Mouse (Mus musculus): ENCODE results near the gene Dtx3l. TPM values are rescaled to one million over a fixed set of nuclear protein-coding genes. Genes with fewer than 3 reads are reported as not detected.
"Not testable (repeated sequence)": the region's sequence is repeated elsewhere in the genome, so short reads cannot be mapped to it uniquely, and the experiment has no call there.

Dtx3l gene
- polyA plus RNA-seq, 1 experiment from 2014 or later, result 4.1 TPM

DNA sequence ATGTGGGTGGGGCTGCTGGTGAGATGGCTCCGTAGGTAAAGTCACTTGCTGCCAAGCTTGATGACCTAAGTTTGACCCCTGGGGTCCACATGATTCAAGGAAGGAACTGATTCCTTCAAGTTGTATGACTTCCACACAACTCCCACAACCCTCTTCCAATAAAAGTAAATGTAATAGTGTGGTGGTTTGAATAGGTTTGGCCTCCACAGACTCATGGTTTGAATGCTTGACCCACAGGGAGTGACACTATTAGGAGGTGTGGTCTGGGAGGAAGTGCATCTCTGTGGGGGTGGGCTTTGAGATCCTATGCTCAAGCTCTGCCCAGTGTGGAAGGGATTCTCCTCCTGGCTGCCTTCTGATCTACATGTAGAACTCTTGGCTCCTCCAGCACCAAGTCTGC is 35.1 kb upstream of the Dtx3l start:
- H3K4me3 ChIP-seq (ENCODE audit: low read depth, low read length), result no peak overlapping the region
- DNase-seq (ENCODE audit: low spot score) (no peak), ATAC-seq (ENCODE audit: insufficient number of reproducible peaks, low FRiP score, low TSS enrichment, low read depth) (no peak)
- no peaks in the 10 kb centered on the region for H3K9me3 ChIP-seq (ENCODE audit: control insufficient read depth, low read length)
- H3K27ac ChIP-seq (replicated peaks; ENCODE audit: low read depth, low read length), result no peak overlapping the region
- 36% methylated on average over 1 of the region's 1 CpGs for WGBS
- H3K4me2 ChIP-seq (ENCODE audit: low read depth, severe bottlenecking), result no peak overlapping the region
- H3K4me1 ChIP-seq (ENCODE audit: control insufficient read depth, insufficient read depth, low read length), result no peaks in the 10 kb centered on the region
- H3K36me3 ChIP-seq (ENCODE audit: control insufficient read depth, insufficient read depth, low read length), result no peaks in the 10 kb centered on the region
- no peak overlapping the region for H3K9ac ChIP-seq (ENCODE audit: low read length)
- H3K27me3 ChIP-seq (ENCODE audit: control insufficient read depth, insufficient read depth, low read length), result no peaks in the 10 kb centered on the region

DNA sequence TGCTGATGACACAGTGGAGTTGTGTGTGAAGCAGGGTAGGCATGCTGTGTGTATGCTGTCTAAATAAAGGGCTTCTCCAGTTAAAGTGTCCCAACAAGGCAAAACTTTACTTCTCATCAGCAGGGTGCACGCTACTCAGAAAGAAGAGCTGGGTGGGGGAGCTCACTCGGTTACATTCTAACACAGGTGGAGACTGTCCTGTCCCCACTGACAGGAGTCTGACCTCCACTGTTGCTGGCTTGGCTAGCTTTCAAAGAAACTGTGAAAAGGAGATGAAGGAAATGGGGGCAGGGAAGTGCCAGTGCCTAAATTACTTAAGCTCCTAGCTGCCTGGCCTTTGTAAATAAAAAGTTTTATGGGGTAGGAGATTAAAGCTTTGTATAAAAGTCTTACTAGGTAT is 29.2 kb upstream of the Dtx3l start:
- no peaks in the 10 kb centered on the region for H3K9me3 ChIP-seq (ENCODE audit: control insufficient read depth, low read length)

DNA sequence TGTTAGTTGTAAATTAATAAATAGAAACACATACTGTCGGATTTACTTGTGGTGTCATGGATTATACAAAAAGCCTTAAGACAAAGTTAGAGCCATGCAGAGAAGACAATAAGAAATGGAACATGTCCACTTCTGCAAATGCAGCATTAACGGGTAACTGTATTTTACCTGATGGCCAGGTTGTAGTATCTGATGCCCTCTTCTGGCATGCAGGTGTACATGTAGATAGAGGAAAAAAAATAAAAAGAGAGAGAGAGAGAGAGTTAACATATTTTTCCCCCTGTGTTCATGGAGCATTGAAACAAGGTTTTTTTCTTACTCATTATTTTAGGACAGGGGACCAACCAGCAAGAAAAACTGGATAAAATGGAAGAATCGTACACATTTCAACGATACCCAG is 28.4 kb upstream of the Dtx3l start:
- Histone ChIP-seq H3K9me3 (ENCODE audit: control insufficient read depth, low read length) (no peaks in the 10 kb centered on the region), H3K27ac (replicated peaks; ENCODE audit: low read depth, low read length) (no peak overlapping the region), H3K36me3 (ENCODE audit: control insufficient read depth, insufficient read depth, low read length) (no peaks in the 10 kb centered on the region), H3K9ac (ENCODE audit: low read length) (no peak overlapping the region), H3K27me3 (ENCODE audit: control insufficient read depth, insufficient read depth, low read length) (no peaks in the 10 kb centered on the region), H3K4me1 (ENCODE audit: control insufficient read depth, insufficient read depth, low read length) (0 out of 2 replicates have a peak, but pooled peaks cover 6% of the 10 kb centered on the region), H3K4me2 (ENCODE audit: low read depth, severe bottlenecking) (no peak overlapping the region), H3K4me3 (ENCODE audit: low read depth, low read length) (no peak overlapping the region)
- ATAC-seq (ENCODE audit: insufficient number of reproducible peaks, low FRiP score, low TSS enrichment, low read depth), result no peak
- no peak for DNase-seq (ENCODE audit: low spot score)
- WGBS, result 89% methylated on average over 4 of the region's 4 CpGs

More for the DNA sequence above, 29.2 kb upstream of the Dtx3l start:
- WGBS, result 28% methylated on average over 2 of the region's 2 CpGs
- DNase-seq (ENCODE audit: low spot score) (no peak), ATAC-seq (ENCODE audit: insufficient number of reproducible peaks, low FRiP score, low TSS enrichment, low read depth) (no peak)
- Histone ChIP-seq H3K36me3 (ENCODE audit: control insufficient read depth, insufficient read depth, low read length) (no peaks in the 10 kb centered on the region), H3K4me2 (ENCODE audit: low read depth, severe bottlenecking) (no peak overlapping the region), H3K4me3 (ENCODE audit: low read depth, low read length) (no peak overlapping the region), H3K4me1 (ENCODE audit: control insufficient read depth, insufficient read depth, low read length) (0 out of 2 replicates have a peak, but pooled peaks cover 6% of the 10 kb centered on the region), H3K27ac (replicated peaks; ENCODE audit: low read depth, low read length) (no peak overlapping the region), H3K27me3 (ENCODE audit: control insufficient read depth, insufficient read depth, low read length) (no peaks in the 10 kb centered on the region), H3K9ac (ENCODE audit: low read length) (no peak overlapping the region)

DNA sequence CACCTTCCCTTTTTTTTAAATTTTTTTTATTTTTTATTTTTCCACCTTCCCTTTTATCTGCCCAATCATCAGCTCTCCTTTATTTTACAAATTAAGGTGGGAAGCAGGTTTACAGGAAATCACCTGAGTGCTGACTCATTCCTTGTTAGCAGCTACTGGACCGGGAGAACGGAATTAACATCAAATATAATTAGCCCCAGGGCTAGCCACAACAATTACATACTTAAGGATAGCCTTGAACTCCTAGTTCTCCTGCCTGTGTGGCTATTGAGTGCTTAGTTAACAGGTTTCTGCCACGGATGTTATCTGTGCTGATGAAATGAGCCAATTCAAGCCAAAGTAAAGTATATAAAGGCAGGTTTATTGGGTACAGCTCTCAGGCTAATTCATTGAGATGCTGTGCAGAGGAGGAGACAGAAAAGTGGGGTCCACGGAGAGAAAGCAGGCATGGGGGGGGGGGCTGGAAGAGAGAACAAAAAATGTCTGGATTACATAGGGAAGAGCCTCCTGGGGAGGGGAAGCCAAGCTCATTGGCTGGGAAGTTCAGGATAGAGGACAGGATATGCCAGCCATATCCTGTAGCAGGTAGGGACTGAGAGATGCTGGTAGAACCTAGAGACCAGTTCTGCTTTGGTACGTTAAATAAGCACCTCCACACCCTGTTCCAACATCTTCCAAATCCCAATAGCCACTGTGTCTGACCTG is 27.6 kb upstream of the Dtx3l start:
- Histone ChIP-seq H3K4me1 (ENCODE audit: control insufficient read depth, insufficient read depth, low read length) (0 out of 2 replicates have a peak, but pooled peaks cover 6% of the 10 kb centered on the region), H3K27me3 (ENCODE audit: control insufficient read depth, insufficient read depth, low read length) (no peaks in the 10 kb centered on the region), H3K9me3 (ENCODE audit: control insufficient read depth, low read length) (no peaks in the 10 kb centered on the region), H3K36me3 (ENCODE audit: control insufficient read depth, insufficient read depth, low read length) (no peaks in the 10 kb centered on the region), H3K4me3 (ENCODE audit: low read depth, low read length) (no peak overlapping the region), H3K27ac (replicated peaks; ENCODE audit: low read depth, low read length) (no peak overlapping the region), H3K4me2 (ENCODE audit: low read depth, severe bottlenecking) (no peak overlapping the region), H3K9ac (ENCODE audit: low read length) (no peak overlapping the region)
- ATAC-seq (ENCODE audit: insufficient number of reproducible peaks, low FRiP score, low TSS enrichment, low read depth), result no peak
- 37% methylated on average over 5 of the region's 5 CpGs for WGBS
- no peak for DNase-seq (ENCODE audit: low spot score)

DNA sequence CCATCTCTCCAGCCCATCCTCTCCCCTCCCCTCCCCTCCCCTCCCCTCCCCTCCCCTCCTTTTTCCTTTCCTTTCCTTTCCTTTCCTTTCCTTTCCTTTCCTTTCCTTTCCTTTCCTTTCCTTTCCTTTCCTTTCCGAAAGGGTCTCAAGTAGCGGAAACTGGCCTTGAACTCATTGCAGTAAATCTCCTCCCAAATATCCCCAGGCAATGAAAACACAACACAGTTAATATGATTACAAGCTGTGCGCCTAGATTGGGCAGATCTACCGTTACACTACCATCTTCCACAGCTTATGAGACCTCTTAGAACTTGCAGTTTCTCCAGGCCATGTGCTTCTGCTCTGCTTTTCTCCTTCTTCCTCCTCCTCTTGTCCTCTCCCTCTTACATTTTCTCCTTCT is 27.0 kb upstream of the Dtx3l start:
- DNase-seq (ENCODE audit: low spot score); ATAC-seq (ENCODE audit: insufficient number of reproducible peaks, low FRiP score, low TSS enrichment, low read depth); H3K4me3 ChIP-seq (ENCODE audit: low read depth, low read length); H3K27me3 ChIP-seq (ENCODE audit: control insufficient read depth, insufficient read depth, low read length); H3K4me1 ChIP-seq (ENCODE audit: control insufficient read depth, insufficient read depth, low read length); H3K4me2 ChIP-seq (ENCODE audit: low read depth, severe bottlenecking); H3K9me3 ChIP-seq (ENCODE audit: control insufficient read depth, low read length); H3K9ac ChIP-seq (ENCODE audit: low read length); H3K27ac ChIP-seq (replicated peaks; ENCODE audit: low read depth, low read length); H3K36me3 ChIP-seq (ENCODE audit: control insufficient read depth, insufficient read depth, low read length): not testable (repeated sequence)
- WGBS, result 63% methylated on average over 3 of the region's 4 CpGs

DNA sequence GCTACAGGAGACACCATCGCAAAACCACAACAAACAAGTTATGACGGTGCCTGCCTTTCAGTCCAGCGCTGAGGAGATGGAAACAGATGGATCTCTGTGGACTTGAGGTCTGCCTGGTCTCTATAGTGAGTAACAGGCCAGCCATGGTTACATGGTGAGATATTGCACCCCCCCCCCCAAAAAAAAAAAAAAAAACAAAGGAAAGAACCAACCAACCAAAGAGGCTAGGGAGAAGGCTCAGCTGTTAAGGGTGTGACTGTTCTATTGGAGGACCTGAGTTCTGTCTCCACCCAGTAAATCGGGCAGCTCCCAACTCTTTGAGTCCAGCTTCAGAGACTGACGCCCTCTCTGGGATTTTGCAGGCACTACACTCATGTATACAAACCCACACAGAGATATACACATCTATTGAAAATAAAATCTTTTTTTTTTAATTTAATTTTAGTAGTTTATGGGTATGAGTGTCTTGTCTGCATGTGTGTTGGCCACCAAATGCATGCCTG is 13.7 kb upstream of the Dtx3l start:
- no peak for ATAC-seq (ENCODE audit: insufficient number of reproducible peaks, low FRiP score, low TSS enrichment, low read depth)
- H3K4me3 ChIP-seq (ENCODE audit: low read depth, low read length), result no peak overlapping the region
- H3K27ac ChIP-seq (replicated peaks; ENCODE audit: low read depth, low read length), result no peak overlapping the region
- DNase-seq (ENCODE audit: low spot score), result no peak
- no peak overlapping the region for H3K9ac ChIP-seq (ENCODE audit: low read length)
- no peaks in the 10 kb centered on the region for H3K4me1 ChIP-seq (ENCODE audit: control insufficient read depth, insufficient read depth, low read length)
- H3K9me3 ChIP-seq (ENCODE audit: control insufficient read depth, low read length), result no peaks in the 10 kb centered on the region
- H3K36me3 ChIP-seq (ENCODE audit: control insufficient read depth, insufficient read depth, low read length), result no peaks in the 10 kb centered on the region
- H3K4me2 ChIP-seq (ENCODE audit: low read depth, severe bottlenecking), result no peak overlapping the region
- H3K27me3 ChIP-seq (ENCODE audit: control insufficient read depth, insufficient read depth, low read length), result no peaks in the 10 kb centered on the region
- 91% methylated on average over 5 of the region's 5 CpGs for WGBS

DNA sequence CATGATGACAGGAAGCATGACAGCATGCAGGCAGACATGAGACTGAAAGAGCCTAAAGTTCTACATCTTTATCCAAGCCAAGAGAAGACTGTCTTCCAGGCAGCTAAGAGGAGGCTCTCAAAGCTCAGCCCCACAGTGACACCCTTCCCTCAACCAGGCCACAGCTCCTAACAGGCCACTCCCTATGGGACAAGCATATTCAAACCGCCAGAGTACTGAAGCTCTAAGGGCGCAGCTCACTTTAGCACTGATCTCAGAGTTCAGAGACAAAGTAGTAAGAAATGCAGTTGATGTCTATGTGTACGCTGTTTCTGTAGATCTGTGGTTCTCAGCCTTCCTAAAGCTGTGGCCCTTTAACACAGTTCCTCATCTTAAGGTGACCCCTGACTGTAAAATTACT is 12.3 kb upstream of the Dtx3l start:
- ATAC-seq (ENCODE audit: insufficient number of reproducible peaks, low FRiP score, low TSS enrichment, low read depth) (no peak), DNase-seq (ENCODE audit: low spot score) (no peak)
- Histone ChIP-seq H3K4me1 (ENCODE audit: control insufficient read depth, insufficient read depth, low read length) (no peaks in the 10 kb centered on the region), H3K27me3 (ENCODE audit: control insufficient read depth, insufficient read depth, low read length) (no peaks in the 10 kb centered on the region), H3K36me3 (ENCODE audit: control insufficient read depth, insufficient read depth, low read length) (no peaks in the 10 kb centered on the region), H3K9me3 (ENCODE audit: control insufficient read depth, low read length) (no peaks in the 10 kb centered on the region), H3K9ac (ENCODE audit: low read length) (no peak overlapping the region), H3K4me3 (ENCODE audit: low read depth, low read length) (no peak overlapping the region), H3K27ac (replicated peaks; ENCODE audit: low read depth, low read length) (no peak overlapping the region), H3K4me2 (ENCODE audit: low read depth, severe bottlenecking) (no peak overlapping the region)
- 91% methylated on average over 3 of the region's 3 CpGs for WGBS

DNA sequence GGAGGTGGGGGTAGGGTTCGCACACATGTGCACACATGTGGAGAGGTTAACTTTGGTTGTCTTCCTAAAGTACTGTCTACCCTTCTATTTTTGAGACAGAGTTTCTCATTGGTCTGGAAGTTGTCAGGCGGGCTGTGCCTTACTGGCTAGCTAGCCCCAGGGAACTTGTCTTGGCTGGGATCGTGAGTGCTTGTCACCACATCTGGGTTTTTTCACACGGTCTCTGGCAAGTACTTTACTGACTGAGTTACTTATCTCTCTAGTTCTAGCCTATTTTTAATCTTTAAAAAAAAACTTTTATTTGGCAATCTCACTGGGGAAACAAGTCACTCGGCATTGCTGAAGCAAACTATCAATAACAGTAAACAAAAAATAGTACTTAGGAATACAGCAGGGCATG is 10.3 kb upstream of the Dtx3l start:
- WGBS, result 81% methylated on average over 5 of the region's 5 CpGs
- Histone ChIP-seq H3K4me1 (ENCODE audit: control insufficient read depth, insufficient read depth, low read length) (no peaks in the 10 kb centered on the region), H3K27ac (replicated peaks; ENCODE audit: low read depth, low read length) (no peak overlapping the region), H3K27me3 (ENCODE audit: control insufficient read depth, insufficient read depth, low read length) (no peaks in the 10 kb centered on the region), H3K36me3 (ENCODE audit: control insufficient read depth, insufficient read depth, low read length) (no peaks in the 10 kb centered on the region), H3K4me3 (ENCODE audit: low read depth, low read length) (no peak overlapping the region), H3K9ac (ENCODE audit: low read length) (no peak overlapping the region), H3K4me2 (ENCODE audit: low read depth, severe bottlenecking) (no peak overlapping the region), H3K9me3 (ENCODE audit: control insufficient read depth, low read length) (no peaks in the 10 kb centered on the region)
- ATAC-seq (ENCODE audit: insufficient number of reproducible peaks, low FRiP score, low TSS enrichment, low read depth), result no peak
- no peak for DNase-seq (ENCODE audit: low spot score)

DNA sequence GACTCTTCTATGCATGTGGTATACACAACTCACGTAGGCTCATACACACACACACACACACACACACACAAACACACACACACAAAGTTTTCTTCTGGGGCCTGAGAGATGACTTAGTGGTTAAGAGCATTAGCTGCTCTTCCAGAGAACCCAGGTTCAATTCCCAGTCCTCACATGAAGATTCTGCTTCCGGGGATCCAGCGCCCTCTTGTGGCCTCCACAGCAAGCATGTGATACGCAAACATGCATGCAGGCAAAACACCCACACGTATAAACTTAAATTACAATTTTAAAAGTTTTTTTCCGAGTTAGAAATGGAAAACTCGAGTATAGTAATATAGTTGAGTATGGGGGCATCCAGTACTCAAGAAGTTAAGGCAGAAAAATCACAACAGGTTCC is 2.4 kb upstream of the Dtx3l start:
- Histone ChIP-seq H3K4me1 (ENCODE audit: control insufficient read depth, insufficient read depth, low read length) (no peaks in the 10 kb centered on the region), H3K9ac (ENCODE audit: low read length) (no peak overlapping the region), H3K27me3 (ENCODE audit: control insufficient read depth, insufficient read depth, low read length) (no peaks in the 10 kb centered on the region), H3K9me3 (ENCODE audit: control insufficient read depth, low read length) (no peaks in the 10 kb centered on the region), H3K4me2 (ENCODE audit: low read depth, severe bottlenecking) (no peak overlapping the region), H3K27ac (replicated peaks; ENCODE audit: low read depth, low read length) (no peak overlapping the region), H3K4me3 (ENCODE audit: low read depth, low read length) (no peak overlapping the region), H3K36me3 (ENCODE audit: control insufficient read depth, insufficient read depth, low read length) (no peaks in the 10 kb centered on the region)
- DNase-seq (ENCODE audit: low spot score) (no peak), ATAC-seq (ENCODE audit: insufficient number of reproducible peaks, low FRiP score, low TSS enrichment, low read depth) (no peak)
- 86% methylated on average over 7 of the region's 7 CpGs for WGBS
